Mouse (Mus musculus) mouse embryonic stem cell (cell line): Measurements from ENCODE around the gene Lhx9.

ENCODE experiments used
- in situ Hi-C, 2 experiments: fragments of 300-500 bp; cut with MboI; formaldehyde crosslinking; loops; 1 replicate in 1 of 2; 3 replicates in 1 of 2; pipeline ENCODE4 v1.14.3; 2019 to 2020; ENCODE audit warnings: low sequenced_read_pairs in 2 of 2, low pct_unique_long_range_greater_than_20kb in 1 of 2, mixed read lengths in 1 of 2; ENCODE audit not compliant: unreplicated experiment in 1 of 2

Lhx9 gene

DNA sequence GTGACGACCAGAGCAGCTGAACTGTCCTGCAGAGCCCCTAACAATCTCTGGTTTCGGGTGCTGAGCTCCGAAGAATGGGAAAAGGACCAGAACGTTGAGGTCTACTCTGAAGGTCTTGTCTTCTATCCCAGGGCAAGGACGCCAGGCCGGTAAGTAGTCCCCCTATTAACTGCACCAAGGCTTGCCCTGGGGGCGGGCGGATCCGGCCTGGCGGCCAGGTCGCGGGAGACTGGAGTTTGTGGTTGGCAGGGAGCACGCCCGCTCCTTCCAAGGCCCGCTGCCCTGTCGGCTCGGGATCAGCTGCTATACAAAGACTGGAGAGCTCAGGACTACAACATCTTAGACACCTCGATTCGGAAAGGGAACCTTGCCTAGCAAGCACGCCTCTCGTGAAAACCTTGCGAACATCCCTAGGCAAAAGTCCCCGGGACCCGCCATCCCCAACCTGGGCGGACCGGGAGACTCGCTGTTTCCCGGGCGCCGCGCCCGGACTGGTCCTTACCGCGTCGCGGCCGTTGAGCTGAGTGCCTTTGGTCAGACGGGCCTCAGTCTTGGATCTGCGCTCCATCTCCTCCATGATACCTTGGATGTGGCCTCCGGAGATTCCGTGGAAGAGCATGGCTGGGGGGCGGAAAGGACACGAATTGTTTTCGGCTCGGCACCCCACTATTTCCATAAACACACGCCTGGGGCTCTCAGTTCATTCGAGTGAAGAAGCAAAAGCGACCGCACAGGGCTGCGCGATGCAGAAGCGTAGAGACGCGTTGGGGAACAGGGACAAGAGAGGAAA is 6.9 kb downstream of the Lhx9 start:
- in situ Hi-C loops: loop anchor here (25.0 kb wide), 1 partner anchor 321 kb away; no protein-coding TSS in a partner anchor

DNA sequence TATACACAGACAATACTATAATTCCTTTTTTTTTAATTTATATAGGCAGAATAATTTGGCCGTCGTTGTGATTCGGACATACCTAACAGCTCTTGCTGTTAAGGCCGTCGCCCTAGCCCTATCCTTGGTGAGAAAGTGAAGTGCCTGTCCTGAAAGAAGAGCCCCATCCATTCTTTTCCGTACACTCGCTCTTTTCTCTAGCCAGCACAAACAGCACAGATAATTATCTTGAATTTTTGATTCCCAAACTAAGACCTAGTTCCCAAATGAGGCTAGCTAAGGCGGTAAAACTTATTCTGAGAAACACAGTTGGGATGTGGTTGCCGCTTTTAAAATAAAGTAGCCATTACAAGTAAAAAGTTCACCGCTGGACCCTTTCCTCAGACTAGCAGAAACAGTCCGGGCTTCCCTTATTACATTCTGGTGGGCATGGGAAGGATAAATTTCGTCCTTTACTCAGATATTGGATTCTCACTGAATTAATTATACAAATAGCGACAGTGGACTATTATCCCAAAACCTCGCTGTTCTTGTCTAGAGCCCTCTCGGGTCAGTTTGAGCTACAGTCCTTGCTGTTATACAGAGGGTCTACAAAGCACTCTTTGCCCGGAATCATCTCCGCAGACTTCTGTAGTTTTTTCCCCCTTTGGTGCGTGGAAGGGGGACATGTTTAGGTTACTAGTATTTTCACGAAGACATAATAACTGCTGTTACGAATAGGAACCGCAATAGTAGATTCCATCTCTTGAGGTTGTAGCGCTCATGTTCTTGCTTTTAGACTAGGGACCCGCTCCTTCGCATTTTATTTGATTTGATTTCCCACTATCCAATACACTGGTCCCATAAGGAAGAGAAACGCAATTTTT is 7.7 kb downstream of the Lhx9 start:
- in situ Hi-C loops: loop anchor here (25.0 kb wide), 1 partner anchor 322 kb away; no protein-coding TSS in a partner anchor

DNA sequence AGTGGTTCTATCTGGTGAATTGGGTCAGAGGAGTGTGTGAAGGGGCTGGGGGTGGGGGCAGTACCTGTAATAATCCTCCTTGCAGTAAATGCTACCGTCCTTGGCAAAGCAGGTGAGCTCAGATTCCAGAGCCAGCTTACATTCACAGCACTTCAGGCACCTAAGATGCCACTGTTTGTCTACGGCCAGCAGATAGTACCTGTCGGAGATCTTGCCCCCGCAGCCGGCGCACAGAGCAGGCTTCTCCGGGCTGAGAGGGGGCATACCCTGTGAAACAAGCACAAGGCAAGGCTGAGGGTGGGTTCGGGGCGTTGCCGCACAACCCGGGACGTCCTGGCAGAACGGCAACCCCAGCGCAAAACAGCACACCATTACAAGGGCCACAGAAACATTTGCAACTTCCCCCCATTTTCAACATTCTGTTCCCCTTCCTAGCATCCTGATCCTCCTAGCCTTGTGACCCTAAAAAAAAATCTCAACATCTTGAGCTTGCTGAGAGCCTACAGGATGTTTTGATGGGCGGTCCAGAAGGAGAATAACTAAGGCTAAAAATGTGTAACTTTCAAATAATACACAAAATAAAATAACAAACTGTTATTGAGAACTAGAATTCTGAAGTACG is 8.5 kb downstream of the Lhx9 start:
- in situ Hi-C loops: loop anchor here (25.0 kb wide), 1 partner anchor 322 kb away; no protein-coding TSS in a partner anchor

DNA sequence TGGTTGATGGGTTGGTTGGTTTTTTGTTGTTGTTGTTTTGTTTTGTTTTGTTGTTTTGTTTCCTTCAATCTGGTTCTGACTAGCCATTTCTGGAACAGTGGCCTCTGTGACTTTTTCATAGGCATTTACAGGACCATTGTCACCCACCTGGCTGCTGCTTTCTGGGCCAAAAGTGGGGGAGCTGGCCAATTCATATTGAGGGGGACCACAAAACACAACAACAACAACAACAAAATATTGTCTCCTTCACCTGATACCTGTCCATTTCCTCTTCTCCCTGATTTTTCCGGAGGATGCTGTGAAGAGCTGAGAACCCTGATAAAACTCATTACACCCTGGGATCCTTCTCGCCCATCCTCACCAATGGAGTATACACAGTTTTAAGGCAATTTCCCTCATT is 9.1 kb downstream of the Lhx9 start:
- in situ Hi-C loops: loop anchor here (25.0 kb wide), 1 partner anchor 323 kb away; no protein-coding TSS in a partner anchor

DNA sequence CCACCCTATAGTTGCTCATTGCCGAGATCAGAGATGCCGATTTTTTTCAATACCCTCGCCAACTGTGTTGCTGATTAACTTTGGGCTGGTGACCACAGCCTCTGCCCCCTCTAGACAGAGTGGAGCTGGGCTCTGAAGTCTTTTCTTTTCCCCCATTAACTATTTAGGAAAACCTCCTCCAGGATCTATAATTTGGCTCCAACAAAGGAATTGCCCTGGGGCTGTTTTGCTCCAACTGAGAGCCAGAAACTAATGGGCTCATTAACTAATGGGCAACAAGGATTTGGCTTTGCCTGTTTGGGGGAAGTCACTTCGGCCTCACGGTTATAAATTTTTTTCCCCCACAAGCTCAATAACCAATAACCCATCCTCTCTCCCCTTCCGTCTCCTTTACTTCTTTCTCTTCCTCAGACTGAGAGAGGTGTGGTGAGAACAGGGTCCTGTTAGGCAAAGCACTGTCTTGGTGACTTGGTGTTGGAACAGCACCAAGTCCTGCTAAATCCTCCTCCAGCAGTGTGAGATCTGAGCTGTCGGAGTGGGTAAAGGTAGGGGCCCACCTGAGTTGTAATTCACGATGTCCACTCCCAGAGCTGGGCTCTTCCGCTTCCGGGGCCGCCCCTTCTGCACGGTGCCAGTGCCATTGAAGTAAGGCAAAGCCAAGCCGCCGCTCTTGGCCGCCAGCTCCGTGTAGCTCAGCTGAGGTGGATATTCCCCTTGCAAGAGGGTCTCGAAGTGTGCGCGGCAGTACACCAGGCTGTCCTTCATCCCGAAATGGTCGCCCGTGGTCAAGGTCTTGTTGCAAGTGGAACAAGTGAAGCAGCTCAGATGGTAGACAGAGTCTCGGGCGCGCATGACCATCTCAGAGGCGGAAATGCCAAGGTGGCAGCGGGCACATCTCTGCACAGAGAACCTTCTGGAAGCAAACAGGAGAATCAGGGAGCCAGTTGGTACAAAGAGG is 10.3 kb downstream of the Lhx9 start:
- in situ Hi-C loops: loop anchor here (25.0 kb wide), 1 partner anchor 324 kb away; no protein-coding TSS in a partner anchor

DNA sequence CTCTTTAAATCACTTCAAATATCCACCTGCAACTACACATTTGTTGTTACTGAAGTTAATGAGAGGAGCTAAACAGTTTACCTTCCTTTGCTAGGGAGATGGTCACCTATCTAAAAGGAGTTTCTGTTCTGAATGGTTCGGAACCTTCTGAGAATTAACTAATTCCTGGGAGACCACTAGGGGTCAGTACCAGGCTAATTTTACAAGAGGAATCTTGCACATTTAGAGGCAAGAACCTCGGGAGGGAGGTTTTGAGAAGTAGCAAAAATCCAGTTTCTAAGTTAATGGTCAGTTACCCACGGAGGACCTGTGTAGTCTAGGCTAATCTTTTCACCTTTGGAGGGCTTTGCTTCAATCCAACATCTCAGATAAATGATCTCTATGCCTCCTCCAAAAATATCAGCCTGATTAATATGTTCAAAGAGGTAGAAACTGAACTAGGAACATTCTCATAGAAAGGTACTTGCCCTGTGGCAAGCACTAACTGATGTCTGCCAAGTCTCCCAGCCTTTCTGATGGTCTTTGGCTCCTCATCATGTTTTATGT is 12.9 kb downstream of the Lhx9 start:
- in situ Hi-C loops: loop anchor here (25.0 kb wide), 1 partner anchor 327 kb away; no protein-coding TSS in a partner anchor

DNA sequence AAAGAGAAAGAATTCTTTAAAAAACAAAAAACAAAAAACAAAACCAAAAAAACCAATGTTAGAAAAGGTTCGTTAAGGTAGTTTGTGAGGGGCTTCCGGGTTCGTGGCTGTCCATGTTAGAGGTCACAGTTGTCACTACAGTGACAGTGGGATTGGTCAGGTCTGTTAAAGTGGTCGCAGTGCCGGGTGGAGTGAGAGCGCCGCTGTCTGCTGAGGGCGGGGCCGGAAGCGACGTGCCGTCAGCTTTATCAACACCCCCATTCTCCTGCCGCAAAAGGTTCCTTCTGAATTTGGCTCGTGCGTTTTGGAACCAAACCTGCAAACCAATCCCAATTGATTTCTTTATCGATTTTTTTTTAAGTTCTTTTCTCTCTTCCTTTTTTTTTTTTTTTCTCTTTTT is 17.1 kb downstream of the Lhx9 start:
- in situ Hi-C loops: loop anchor here (25.0 kb wide), 1 partner anchor 331 kb away; no protein-coding TSS in a partner anchor

DNA sequence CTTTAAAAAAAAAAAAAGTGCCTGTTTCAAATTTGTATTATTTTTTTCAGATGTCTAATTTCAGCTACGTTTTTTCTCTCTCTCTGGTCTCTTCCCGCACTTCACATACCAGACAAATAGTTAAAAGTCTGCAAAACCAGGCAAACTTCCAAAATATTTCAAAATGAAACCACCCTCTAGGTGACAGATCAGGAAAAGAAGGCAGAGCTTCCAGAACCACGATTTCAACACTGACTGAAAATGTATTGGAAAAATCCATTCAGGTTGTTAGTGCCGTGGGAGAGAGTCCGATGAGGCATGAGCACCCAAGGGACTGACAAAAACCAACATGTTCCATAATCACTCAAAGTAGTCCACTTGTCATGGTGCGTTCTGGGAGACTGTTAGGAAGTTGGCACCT is 21.5 kb downstream of the Lhx9 start:
- in situ Hi-C loops: loop anchor here (25.0 kb wide), 1 partner anchor 335 kb away; no protein-coding TSS in a partner anchor

DNA sequence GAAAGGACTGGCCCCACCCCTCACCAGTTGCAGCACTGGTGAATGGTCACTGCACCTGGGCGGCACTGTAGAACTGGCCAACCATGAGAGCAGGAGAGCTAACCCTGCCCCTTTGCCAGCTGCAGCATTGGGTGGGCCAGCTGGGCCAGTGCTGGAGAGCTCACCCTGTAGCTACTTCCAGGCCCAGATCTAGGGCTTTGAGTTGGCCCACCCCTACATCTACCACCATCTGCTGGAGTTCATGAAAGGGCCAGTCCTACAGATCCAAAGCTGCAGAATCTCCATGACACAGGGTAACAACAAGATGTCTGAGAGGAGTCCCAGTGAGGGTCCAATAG is 25.4 kb downstream of the Lhx9 start:
- in situ Hi-C loops: no loop called here

DNA sequence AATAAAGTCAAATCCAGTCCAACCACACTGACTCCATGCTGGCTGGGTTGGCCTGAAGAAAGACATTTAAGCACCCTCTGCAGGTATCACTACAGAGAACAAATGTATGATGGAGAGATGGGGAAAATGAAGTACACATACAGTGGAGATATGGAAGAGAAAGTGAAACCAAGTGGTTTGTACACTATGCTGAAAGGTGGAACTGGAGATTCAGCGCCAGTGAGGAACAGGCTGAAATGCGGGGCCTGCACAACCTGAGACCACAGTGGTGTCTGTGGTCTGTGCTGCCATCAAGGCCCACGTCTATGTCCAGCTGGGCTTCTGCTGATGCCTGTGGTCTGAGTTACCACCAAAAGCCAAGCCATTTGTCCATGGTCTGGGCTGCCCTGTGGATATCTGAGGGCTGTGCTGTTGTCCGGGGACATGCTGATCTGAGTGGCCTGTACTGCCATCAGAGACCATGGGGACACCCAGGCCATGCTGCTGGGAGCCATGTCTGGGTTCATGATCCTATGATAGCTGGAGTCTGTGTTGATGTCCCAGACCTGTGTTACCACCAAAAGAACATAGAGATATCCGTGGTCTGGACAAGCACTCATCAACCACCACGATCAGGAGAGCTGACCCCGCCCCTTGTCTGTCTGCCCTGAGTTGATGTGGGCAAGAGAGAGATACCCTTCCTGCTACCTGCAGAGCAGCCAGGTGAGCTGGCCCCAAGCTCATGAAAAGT is 26.0 kb downstream of the Lhx9 start:
- in situ Hi-C loops: no loop called here

DNA sequence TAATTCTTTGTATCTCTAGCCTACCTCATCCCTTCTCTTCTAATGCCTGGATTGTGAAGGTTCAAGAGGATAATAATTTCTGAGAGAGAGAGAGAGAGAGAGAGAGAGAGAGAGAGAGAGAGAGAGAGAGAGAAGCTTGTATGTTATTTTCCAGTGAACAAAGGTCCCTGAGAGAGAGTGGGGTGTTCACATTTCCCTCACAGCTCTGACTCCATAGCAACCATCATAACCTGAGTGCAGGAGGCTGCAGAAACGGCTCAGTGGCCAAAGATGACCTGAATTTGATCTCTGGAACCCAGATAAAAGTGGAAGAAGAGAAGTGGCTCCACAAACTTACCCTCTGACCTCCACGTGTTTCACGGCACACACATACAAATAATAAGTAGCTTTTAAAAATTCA is 46.6 kb downstream of the Lhx9 start:
- in situ Hi-C loops: no loop called here

DNA sequence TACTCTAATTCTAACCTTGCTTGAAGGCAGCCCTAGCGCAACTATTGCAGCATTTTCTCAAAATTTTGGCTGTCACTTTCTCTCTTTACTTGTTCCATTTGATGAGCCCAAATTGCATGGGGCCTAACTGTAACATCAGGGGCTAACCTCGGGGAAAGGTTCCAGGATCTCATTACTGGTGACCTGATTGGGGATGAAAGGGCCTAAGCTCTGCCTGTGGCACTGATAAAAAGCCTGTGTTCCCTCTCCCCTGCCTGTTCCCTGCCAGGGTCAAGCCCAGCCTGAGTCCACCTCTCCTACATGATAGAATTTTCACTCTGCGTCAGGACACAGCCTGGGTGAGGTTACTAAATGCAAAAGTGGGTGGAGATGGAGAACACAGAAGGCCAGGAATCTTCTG is 47.1 kb downstream of the Lhx9 start:
- in situ Hi-C loops: no loop called here

DNA sequence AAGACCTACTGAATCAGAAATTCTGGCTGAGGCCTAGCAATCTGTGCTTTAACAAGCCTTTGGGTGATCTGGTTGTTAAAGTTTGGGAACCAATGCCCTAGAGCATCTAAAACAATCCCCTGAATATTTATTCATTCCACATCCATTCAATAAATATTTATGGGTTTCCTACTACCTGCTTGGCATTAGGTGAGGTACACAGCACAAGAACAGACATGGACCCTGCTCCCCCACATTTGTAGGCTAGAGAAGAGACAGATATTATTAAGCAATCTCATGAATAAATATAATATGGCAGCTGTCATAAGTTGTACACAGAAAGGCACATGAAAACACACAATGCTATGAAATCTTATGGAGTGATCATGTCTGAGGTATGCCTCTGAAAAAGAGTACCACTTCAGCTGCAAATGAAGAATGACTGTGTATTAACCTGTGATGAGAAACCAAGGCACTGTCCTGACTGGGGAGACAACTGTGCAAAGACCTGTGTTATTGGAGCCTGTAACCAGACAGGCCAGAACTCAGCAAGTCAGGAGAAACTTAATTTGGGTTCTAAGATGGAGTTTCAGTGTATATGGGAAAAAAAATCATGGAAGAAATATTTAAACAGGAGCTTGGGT is 48.6 kb downstream of the Lhx9 start:
- in situ Hi-C loops: no loop called here

DNA sequence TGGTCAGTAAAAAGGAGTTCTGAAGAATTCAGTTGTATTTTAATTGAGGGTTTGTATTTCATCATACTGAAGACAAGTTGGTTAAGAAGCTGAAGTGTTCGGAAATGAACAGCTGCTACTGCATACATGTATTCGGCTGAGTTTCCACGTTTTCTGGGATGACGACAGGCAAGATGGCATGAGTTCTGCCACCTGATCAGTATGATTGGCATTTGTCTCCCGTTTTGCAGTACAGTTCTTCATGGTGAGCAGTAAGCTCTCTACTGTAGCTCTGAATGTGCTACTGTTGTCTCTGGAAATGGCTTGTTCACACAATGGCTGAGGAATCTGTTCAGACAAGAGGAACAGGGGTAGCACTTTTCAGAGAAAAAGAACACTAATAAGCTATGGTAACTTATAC is 50.3 kb downstream of the Lhx9 start:
- in situ Hi-C loops: no loop called here

DNA sequence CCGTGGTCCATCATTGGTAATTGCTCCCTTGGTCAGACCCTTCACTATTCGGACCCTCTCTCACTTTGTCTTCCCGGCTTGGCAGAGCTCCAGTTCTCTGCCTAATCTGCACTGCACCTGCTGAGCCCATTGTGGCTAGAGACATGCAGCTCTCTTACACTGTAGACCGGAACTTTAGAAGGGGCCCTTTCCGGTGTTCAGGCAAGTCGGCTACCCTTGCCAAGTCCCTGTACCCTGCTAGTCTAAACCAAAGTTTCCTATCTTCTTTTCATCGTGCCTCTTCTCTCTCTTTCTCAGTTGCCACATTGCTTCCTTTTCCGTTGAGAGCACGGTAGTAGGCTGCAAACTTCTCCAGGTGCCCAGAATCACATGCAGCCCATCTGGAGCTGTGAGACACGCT is 62.5 kb downstream of the Lhx9 start:
- in situ Hi-C loops: no loop called here

DNA sequence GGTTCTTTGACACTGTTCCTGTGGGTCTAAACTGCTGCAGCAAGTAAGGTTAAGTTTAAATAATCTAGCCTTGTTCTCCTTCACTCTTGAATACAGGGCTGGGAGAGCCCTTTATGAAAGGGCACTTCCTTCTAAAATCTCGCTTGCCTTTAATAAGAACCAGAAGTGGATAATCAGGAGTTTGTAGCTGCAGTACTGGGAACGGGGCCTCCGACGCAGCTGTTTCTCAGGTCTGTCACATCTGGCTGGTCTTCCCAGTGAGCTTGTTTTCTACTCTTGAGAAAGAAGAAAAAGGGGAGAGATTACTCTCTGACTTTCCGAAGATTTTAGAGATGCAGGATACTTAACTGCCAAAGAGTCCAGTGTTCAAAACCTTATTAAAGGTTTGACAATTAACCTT is 64.4 kb downstream of the Lhx9 start:
- in situ Hi-C loops: no loop called here
